Mouse (Mus musculus): ENCODE results near the gene Fabp3. TPM values are rescaled to one million over a fixed set of nuclear protein-coding genes. Genes with fewer than 3 reads are reported as not detected.
A peak's percentile ranks its signal among the peaks of the same experiment; 100 is the strongest.

Fabp3 gene
- polyA plus RNA-seq, 1 experiment from 2014 or later: 514 TPM

DNA sequence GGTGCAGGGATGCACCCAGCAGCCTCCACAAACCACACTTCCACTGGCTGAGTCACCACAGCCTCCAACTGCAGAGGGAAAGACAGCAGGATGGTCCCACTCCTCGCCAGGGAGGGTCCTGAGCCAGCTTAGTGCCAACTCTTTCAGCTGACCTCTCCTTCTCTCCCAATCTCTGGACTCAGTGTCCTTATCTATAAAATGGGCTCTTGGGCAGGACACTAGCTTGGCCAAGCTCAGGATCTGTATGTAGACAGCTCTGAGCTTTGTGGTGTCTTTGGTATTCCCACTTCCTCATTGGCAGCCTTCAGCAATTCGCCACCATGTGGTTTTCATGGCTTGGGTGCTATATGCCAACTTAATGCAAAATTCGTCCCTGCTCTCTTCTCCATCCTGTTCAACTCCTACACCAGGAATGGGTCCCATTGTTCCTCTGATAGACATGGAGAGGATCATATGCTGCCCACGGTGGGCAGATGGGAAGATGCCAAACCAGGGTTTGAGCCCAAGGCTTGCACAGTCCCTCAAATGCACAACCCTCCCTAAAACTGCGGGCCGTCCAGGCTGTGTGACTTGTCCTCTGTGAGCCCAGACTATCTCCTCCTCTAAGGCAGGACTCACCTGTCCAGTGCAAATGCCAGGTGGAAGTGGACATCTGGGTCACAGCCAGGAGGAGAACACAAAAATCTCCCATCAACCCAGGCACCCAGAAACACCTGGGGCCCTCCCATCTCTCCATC, 37.6 kb upstream of the Fabp3 start:
- H3K9me3 ChIP-seq (replicated peaks; ENCODE audit: control insufficient read depth, low read length): no peaks in the 10 kb centered on the region
- H3K4me2 ChIP-seq: no peak overlapping the region
- peaks cover 41% of the 10 kb centered on the region for H3K27me3 ChIP-seq (ENCODE audit: control insufficient read depth, insufficient read depth, low read length)
- 74% methylated on average over 6 of the region's 6 CpGs for WGBS (ENCODE audit: insufficient replicate concordance)
- no peak for ATAC-seq (replicated peaks; ENCODE audit: insufficient number of reproducible peaks, low FRiP score, low TSS enrichment)
- H3K36me3 ChIP-seq (ENCODE audit: control insufficient read depth, insufficient read depth, low read length): no peaks in the 10 kb centered on the region
- peaks cover 17% of the 10 kb centered on the region for H3K4me1 ChIP-seq (ENCODE audit: control insufficient read depth, insufficient read depth, low read length)
- no peak overlapping the region for H3K4me3 ChIP-seq (ENCODE audit: low read depth, low read length)
- no peak overlapping the region for H3K9ac ChIP-seq (ENCODE audit: low read depth, low read length)
- no peak overlapping the region for H3K27ac ChIP-seq (ENCODE audit: low read depth, low read length)

DNA sequence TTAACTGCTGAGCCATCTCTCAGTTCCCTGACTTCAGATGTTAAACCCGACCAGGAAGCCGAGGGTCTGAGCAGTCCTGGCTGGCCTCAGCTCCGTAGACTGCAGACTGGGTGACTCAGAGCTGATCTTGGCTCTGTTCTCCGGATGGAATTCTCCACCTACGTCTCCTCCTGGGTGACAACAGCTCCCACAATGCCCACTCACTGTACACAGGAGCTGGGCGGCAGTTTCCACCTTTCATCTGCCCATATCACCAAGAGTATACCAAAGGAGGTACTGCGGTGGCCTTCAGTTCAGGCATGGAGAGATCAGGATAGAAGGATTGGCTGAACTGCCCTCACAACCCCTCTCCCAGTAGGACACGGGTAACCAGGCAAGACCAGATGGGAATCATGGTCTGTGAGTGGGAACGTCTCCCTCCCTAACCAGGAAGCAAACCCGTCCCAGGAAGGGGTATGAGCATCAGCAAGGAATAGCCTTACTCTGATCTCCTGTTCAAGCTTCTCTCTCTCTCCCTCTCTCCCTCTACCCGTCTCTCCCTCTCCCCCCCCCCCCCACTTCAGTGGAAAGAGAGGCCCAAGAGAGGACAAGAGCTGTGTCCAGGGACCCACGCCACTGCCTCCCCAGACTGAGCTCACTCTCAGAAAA, 34.6 kb upstream of the Fabp3 start:
- H3K27me3 ChIP-seq (ENCODE audit: control insufficient read depth, insufficient read depth, low read length): peaks cover 67% of the 10 kb centered on the region

GRCm38 (mm10) chr4:130274346-130275015, 33.9 kb upstream of the Fabp3 start:
- H3K4me2 ChIP-seq: peak overlapping the region; percentile 97
- peak overlapping the region; percentile 56 for H3K4me3 ChIP-seq (ENCODE audit: low read depth, low read length)
- H3K9me3 ChIP-seq (replicated peaks; ENCODE audit: control insufficient read depth, low read length): no peaks in the 10 kb centered on the region
- ATAC-seq (replicated peaks; ENCODE audit: insufficient number of reproducible peaks, low FRiP score, low TSS enrichment): 0 out of 2 replicates have a peak, but pooled peaks have one; percentile 20
- H3K9ac ChIP-seq (ENCODE audit: low read depth, low read length): peak overlapping the region; percentile 62
- no peaks in the 10 kb centered on the region for H3K36me3 ChIP-seq (ENCODE audit: control insufficient read depth, insufficient read depth, low read length)
- no peak overlapping the region for H3K27ac ChIP-seq (ENCODE audit: low read depth, low read length)
- 2% methylated on average over 28 of the region's 29 CpGs for WGBS (ENCODE audit: insufficient replicate concordance)
- H3K4me1 ChIP-seq (ENCODE audit: control insufficient read depth, insufficient read depth, low read length): peaks cover 17% of the 10 kb centered on the region
- peaks cover 73% of the 10 kb centered on the region for H3K27me3 ChIP-seq (ENCODE audit: control insufficient read depth, insufficient read depth, low read length)

More for the DNA sequence above, 34.6 kb upstream of the Fabp3 start:
- no peak for ATAC-seq (replicated peaks; ENCODE audit: insufficient number of reproducible peaks, low FRiP score, low TSS enrichment)
- Histone ChIP-seq H3K9me3 (replicated peaks; ENCODE audit: control insufficient read depth, low read length) (no peaks in the 10 kb centered on the region), H3K4me2 (peak overlapping the region; percentile 97), H3K36me3 (ENCODE audit: control insufficient read depth, insufficient read depth, low read length) (no peaks in the 10 kb centered on the region), H3K4me3 (ENCODE audit: low read depth, low read length) (peak overlapping the region; percentile 56), H3K27ac (ENCODE audit: low read depth, low read length) (no peak overlapping the region), H3K9ac (ENCODE audit: low read depth, low read length) (peak overlapping the region; percentile 62; the same call in 1 of the 2 replicates), H3K4me1 (ENCODE audit: control insufficient read depth, insufficient read depth, low read length) (peaks cover 17% of the 10 kb centered on the region)
- WGBS (ENCODE audit: insufficient replicate concordance): 8% methylated on average over 11 of the region's 12 CpGs

DNA sequence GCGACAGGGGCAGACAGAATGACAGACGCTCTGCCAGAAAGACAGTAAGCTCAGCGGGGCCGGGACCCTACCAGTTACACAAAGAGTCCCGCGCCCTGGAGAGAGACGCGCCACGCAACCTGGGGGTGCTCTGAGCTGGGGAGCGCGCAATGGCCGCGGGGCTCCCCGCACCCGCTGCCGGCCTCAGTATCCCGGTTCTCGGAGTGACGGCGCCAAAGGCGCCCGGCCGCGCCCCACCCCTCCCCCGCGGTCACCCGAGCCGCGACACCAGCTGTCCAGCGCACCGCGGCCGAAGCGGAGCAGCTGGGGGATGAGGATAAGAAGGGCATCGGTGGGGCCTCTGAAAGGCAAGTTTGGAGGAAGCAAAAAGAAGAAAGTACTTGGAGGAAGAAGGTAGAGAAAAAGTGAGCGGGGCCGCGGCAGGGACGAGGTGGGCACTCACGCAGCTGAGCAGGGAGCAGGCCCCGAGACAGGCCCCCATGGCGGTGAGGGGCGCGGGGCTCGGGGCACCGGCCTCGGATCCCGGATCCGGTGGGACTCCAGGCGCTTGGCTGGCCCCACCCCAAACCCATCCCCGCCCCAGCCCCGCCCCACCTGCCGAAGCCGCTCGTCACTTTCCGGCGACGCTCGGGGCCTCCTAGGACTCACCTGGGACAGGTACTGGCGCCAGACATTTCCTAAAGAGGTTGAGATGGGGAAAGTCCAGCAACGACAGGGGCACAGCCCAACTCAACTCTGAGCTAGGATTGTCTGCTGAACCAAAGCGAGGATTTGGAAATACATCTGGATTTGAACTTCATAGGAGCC, 33.2 kb upstream of the Fabp3 start:
- Histone ChIP-seq H3K4me2 (peak overlapping the region; percentile 97), H3K4me3 (ENCODE audit: low read depth, low read length) (peak overlapping the region; percentile 56), H3K27me3 (ENCODE audit: control insufficient read depth, insufficient read depth, low read length) (peaks cover 73% of the 10 kb centered on the region), H3K9ac (ENCODE audit: low read depth, low read length) (peak overlapping the region; percentile 62), H3K36me3 (ENCODE audit: control insufficient read depth, insufficient read depth, low read length) (no peaks in the 10 kb centered on the region), H3K9me3 (replicated peaks; ENCODE audit: control insufficient read depth, low read length) (no peaks in the 10 kb centered on the region), H3K27ac (ENCODE audit: low read depth, low read length) (no peak overlapping the region), H3K4me1 (ENCODE audit: control insufficient read depth, insufficient read depth, low read length) (peaks cover 17% of the 10 kb centered on the region)
- ATAC-seq (replicated peaks; ENCODE audit: insufficient number of reproducible peaks, low FRiP score, low TSS enrichment): no peak
- 1% methylated on average over 62 of the region's 62 CpGs for WGBS (ENCODE audit: insufficient replicate concordance)

DNA sequence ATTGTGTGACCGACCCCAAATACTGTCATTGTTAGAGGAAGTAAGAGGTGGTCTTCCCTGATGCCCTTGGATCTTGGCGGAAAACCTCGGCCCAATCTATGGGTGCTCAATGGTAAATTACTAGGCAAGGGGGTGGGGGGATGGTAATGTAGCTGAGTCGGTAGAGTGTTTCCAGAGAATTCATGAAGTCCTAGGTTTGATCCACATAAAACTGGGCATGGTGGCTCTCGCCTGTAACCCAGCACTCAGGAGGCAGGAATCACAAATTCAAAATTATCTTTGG, 32.6 kb upstream of the Fabp3 start:
- peak overlapping the region; percentile 97; the same call in 1 of the 2 replicates for H3K4me2 ChIP-seq
- no peak overlapping the region for H3K4me3 ChIP-seq (ENCODE audit: low read depth, low read length)
- peaks cover 76% of the 10 kb centered on the region for H3K27me3 ChIP-seq (ENCODE audit: control insufficient read depth, insufficient read depth, low read length)

GRCm38 (mm10) chr4:130276573-130277176, 31.7 kb upstream of the Fabp3 start:
- no peak overlapping the region for H3K9ac ChIP-seq (ENCODE audit: low read depth, low read length)
- H3K4me2 ChIP-seq: no peak overlapping the region
- H3K36me3 ChIP-seq (ENCODE audit: control insufficient read depth, insufficient read depth, low read length): no peaks in the 10 kb centered on the region
- H3K27me3 ChIP-seq (ENCODE audit: control insufficient read depth, insufficient read depth, low read length): peaks cover 70% of the 10 kb centered on the region
- ATAC-seq (replicated peaks; ENCODE audit: insufficient number of reproducible peaks, low FRiP score, low TSS enrichment): no peak
- H3K27ac ChIP-seq (ENCODE audit: low read depth, low read length): no peak overlapping the region
- H3K4me1 ChIP-seq (ENCODE audit: control insufficient read depth, insufficient read depth, low read length): peaks cover 17% of the 10 kb centered on the region
- 60% methylated on average over 7 of the region's 7 CpGs for WGBS (ENCODE audit: insufficient replicate concordance)
- H3K4me3 ChIP-seq (ENCODE audit: low read depth, low read length): no peak overlapping the region
- H3K9me3 ChIP-seq (replicated peaks; ENCODE audit: control insufficient read depth, low read length): no peaks in the 10 kb centered on the region

More for the DNA sequence above, 32.6 kb upstream of the Fabp3 start:
- H3K27ac ChIP-seq (ENCODE audit: low read depth, low read length): no peak overlapping the region
- no peak overlapping the region for H3K9ac ChIP-seq (ENCODE audit: low read depth, low read length)
- no peaks in the 10 kb centered on the region for H3K9me3 ChIP-seq (replicated peaks; ENCODE audit: control insufficient read depth, low read length)
- 50% methylated on average over 5 of the region's 5 CpGs for WGBS (ENCODE audit: insufficient replicate concordance)
- no peak for ATAC-seq (replicated peaks; ENCODE audit: insufficient number of reproducible peaks, low FRiP score, low TSS enrichment)
- no peaks in the 10 kb centered on the region for H3K36me3 ChIP-seq (ENCODE audit: control insufficient read depth, insufficient read depth, low read length)
- peaks cover 17% of the 10 kb centered on the region for H3K4me1 ChIP-seq (ENCODE audit: control insufficient read depth, insufficient read depth, low read length)

GRCm38 (mm10) chr4:130279105-130279504, 29.3 kb upstream of the Fabp3 start, which contains the start of gene Serinc2:
Gene Serinc2 (minus strand): TSS chr4:130279205.
- H3K36me3 ChIP-seq (ENCODE audit: control insufficient read depth, insufficient read depth, low read length): no peaks in the 10 kb centered on the region
- H3K4me2 ChIP-seq: no peak within 1 kb of the TSS
- peaks cover 53% of the 10 kb centered on the region for H3K27me3 ChIP-seq (ENCODE audit: control insufficient read depth, insufficient read depth, low read length)
- H3K4me1 ChIP-seq (ENCODE audit: control insufficient read depth, insufficient read depth, low read length): peaks cover 12% of the 10 kb centered on the region
- H3K27ac ChIP-seq (ENCODE audit: low read depth, low read length): no peak within 1 kb of the TSS
- H3K9me3 ChIP-seq (replicated peaks; ENCODE audit: control insufficient read depth, low read length): no peaks in the 10 kb centered on the region
- WGBS (ENCODE audit: insufficient replicate concordance): 66% methylated on average over 2 of the region's 2 CpGs
- no peak within 1 kb of the TSS for H3K9ac ChIP-seq (ENCODE audit: low read depth, low read length)
- ATAC-seq (replicated peaks; ENCODE audit: insufficient number of reproducible peaks, low FRiP score, low TSS enrichment): no peak
- no peak within 1 kb of the TSS for H3K4me3 ChIP-seq (ENCODE audit: low read depth, low read length)

- no peak overlapping the region for H3K9ac ChIP-seq (ENCODE audit: low read depth, low read length)
- H3K4me1 ChIP-seq (ENCODE audit: control insufficient read depth, insufficient read depth, low read length): no peaks in the 10 kb centered on the region
- H3K4me2 ChIP-seq: no peak overlapping the region
- no peaks in the 10 kb centered on the region for H3K36me3 ChIP-seq (ENCODE audit: control insufficient read depth, insufficient read depth, low read length)
- ATAC-seq (replicated peaks; ENCODE audit: insufficient number of reproducible peaks, low FRiP score, low TSS enrichment): no peak
- H3K27me3 ChIP-seq (ENCODE audit: control insufficient read depth, insufficient read depth, low read length): peaks cover 31% of the 10 kb centered on the region
- no peak overlapping the region for H3K4me3 ChIP-seq (ENCODE audit: low read depth, low read length)
- H3K27ac ChIP-seq (ENCODE audit: low read depth, low read length): no peak overlapping the region
- no peaks in the 10 kb centered on the region for H3K9me3 ChIP-seq (replicated peaks; ENCODE audit: control insufficient read depth, low read length)
- 71% methylated on average over 5 of the region's 5 CpGs for WGBS (ENCODE audit: insufficient replicate concordance)
Observed at GRCm38 (mm10) chr4:130282856-130283255, 25.5 kb upstream of the Fabp3 start.

Data from heart, embryonic 11.5 days (tissue).